Mouse (Mus musculus) lung, embryonic 14.5 days (tissue): ENCODE measurements at regions not wholly inside any gene's neighbourhood (a gene's known extent, or its start where the extent isn't known, plus 50 kb on each side); places are given as distances from the start of the nearest gene placed in this dataset.

Experiments used
- ATAC-seq: fragments of 200-750 bp; cut with Nextera tagmentation; 2 replicates; pipeline ENCODE4 v1.8.0; 2017; ENCODE audit warnings: mild to moderate bottlenecking, moderate TSS enrichment, moderate library complexity; ENCODE audit not compliant: insufficient read depth
- DNase-seq: peaks from one replicate; pipeline ENCODE4 v3.0.0-alpha.2; 2015
- H3K27ac ChIP-seq: fragments of 300-500 bp; sonication (generic); 2 replicates; pipeline ENCODE4 v1.5.1; 2014; ENCODE audit warnings: low read depth, mild to moderate bottlenecking, moderate library complexity
- H3K27me3 ChIP-seq: fragments of 300-500 bp; sonication (generic); 2 replicates; pipeline ENCODE4 v1.6.1; 2014; ENCODE audit warnings: low read length, control low read depth; ENCODE audit not compliant: insufficient read depth
- H3K36me3 ChIP-seq: fragments of 300-500 bp; sonication (generic); 2 replicates; pipeline ENCODE4 v1.6.1; 2014; ENCODE audit warnings: control low read depth; ENCODE audit not compliant: insufficient read depth
- H3K4me1 ChIP-seq: fragments of 300-500 bp; sonication (generic); 2 replicates; pipeline ENCODE4 v1.6.1; 2014; ENCODE audit warnings: antibody characterized with exemption, control low read depth; ENCODE audit not compliant: insufficient read depth
- H3K4me2 ChIP-seq: fragments of 300-500 bp; sonication (generic); 2 replicates; pipeline ENCODE4 v1.6.1; 2014; ENCODE audit warnings: mild to moderate bottlenecking
- H3K4me3 ChIP-seq: fragments of 300-500 bp; sonication (generic); 2 replicates; pipeline ENCODE4 v1.5.1; 2014; ENCODE audit warnings: low read depth, low read length
- H3K9ac ChIP-seq: fragments of 300-500 bp; sonication (generic); 2 replicates; pipeline ENCODE4 v1.6.1; 2014
- H3K9me3 ChIP-seq: fragments of 300-500 bp; sonication (generic); 2 replicates; pipeline ENCODE4 v1.6.1; 2016; ENCODE audit warnings: low read depth, low read length, control low read depth
- CTCF ChIP-seq: IDR thresholded peaks from 2 replicates; pipeline ENCODE4 v1.5.1; 2016; ENCODE audit warnings: antibody characterized with exemption, low read depth
- WGBS: fragments of 180-500 bp; shearing (Covaris S2); extraction: QIAGEN DNeasy Blood & Tissue Kit; methylation state at CpG from one replicate; pipeline ENCODE4 v1.1.7; 2014; 5-methylcytosine and 5-hydroxymethylcytosine counted together

DNA sequence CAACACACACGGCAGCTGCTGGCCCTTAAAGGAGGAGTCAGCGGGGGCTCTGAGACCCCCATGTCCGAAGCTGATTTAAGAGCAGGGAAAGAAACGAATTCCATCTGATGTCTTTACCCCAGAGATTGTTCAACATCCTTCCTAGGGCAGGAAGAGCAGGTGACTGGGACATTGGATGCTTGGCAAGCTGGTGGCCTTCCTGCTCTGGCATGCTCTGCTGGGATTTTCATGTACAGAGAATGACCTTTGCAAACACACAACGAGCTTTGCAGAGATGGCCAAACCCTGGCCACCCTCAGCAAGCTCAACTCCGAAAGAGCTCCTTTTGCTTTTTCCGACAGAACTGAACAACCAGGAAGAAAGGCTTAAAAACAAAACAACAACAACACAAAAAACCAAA lies 194.7 kb upstream of the Map3k1 start:
- no peak overlapping the region for H3K4me3 ChIP-seq
- H3K27ac ChIP-seq: peak overlapping the region; percentile 85; the same call in 1 of the 2 replicates
- H3K27me3 ChIP-seq: no peaks in the 10 kb centered on the region
- no peaks in the 10 kb centered on the region for H3K36me3 ChIP-seq
- peaks cover 38% of the 10 kb centered on the region for H3K4me1 ChIP-seq
- no peak overlapping the region for H3K9ac ChIP-seq
- DNase-seq (no peak), ATAC-seq (no peak)
- no peak for TF ChIP-seq CTCF
- H3K9me3 ChIP-seq: no peaks in the 10 kb centered on the region
- no peak overlapping the region for H3K4me2 ChIP-seq
- 37% methylated on average over 7 of the region's 7 CpGs for WGBS

DNA sequence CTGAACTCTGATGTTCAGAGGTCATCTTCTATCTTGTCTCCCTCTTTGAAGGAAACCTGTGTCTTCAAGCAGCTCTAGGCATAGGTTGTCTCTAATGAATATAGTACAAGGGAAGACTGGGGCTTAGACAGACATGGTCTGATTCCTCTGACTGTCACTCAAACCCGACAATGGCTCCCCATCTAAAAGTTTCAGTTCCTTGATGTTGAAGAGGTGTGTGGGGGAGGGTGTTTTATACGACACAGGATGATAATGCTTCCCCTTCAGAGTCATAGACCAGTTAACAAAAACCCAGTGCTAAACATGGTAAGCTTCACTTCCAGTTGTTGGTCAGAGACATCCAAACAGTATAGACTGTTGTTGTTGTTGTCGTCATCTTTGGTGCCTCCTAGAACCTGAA lies 195.3 kb upstream of the Map3k1 start:
- WGBS: 95% methylated on average over 3 of the region's 3 CpGs
- Histone ChIP-seq H3K4me3 (no peak overlapping the region), H3K4me2 (no peak overlapping the region), H3K9ac (no peak overlapping the region), H3K9me3 (0 out of 2 replicates have a peak, but pooled peaks cover 2% of the 10 kb centered on the region), H3K36me3 (no peaks in the 10 kb centered on the region), H3K27me3 (no peaks in the 10 kb centered on the region), H3K27ac (no peak overlapping the region), H3K4me1 (peaks cover 35% of the 10 kb centered on the region)
- no peak for DNase-seq
- TF ChIP-seq CTCF: no peak
- ATAC-seq: no peak

DNA sequence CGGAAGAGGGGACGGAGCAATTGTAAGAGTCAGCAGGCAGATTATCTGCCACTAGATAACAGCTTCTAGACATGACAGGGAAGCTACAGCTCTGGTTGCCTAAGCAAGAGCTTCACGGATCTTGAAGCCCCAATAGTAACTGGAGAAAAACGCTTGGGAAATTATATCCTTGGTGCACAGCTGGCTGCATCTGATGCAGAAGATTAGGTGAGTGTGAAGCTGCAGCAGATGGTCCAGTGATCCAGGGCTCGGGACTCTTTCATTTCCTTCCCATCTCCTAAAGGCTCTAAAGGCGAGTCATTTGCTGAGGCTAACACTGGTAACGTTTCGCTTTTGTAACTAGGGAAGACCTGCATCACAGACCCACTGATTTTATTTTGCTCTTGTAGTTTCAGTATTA lies 196.6 kb upstream of the Map3k1 start:
- 50% methylated on average over 8 of the region's 8 CpGs for WGBS
- no peak overlapping the region for H3K4me2 ChIP-seq
- no peaks in the 10 kb centered on the region for H3K36me3 ChIP-seq
- DNase-seq: peak; percentile 78
- H3K9me3 ChIP-seq: peaks cover 6% of the 10 kb centered on the region; the same call in 1 of the 2 replicates
- H3K4me1 ChIP-seq: peaks cover 35% of the 10 kb centered on the region
- no peak for TF ChIP-seq CTCF
- no peak overlapping the region for H3K9ac ChIP-seq
- H3K27me3 ChIP-seq: no peaks in the 10 kb centered on the region
- peak overlapping the region; percentile 16; the same call in 1 of the 2 replicates for H3K27ac ChIP-seq
- no peak for ATAC-seq
- no peak overlapping the region for H3K4me3 ChIP-seq

DNA sequence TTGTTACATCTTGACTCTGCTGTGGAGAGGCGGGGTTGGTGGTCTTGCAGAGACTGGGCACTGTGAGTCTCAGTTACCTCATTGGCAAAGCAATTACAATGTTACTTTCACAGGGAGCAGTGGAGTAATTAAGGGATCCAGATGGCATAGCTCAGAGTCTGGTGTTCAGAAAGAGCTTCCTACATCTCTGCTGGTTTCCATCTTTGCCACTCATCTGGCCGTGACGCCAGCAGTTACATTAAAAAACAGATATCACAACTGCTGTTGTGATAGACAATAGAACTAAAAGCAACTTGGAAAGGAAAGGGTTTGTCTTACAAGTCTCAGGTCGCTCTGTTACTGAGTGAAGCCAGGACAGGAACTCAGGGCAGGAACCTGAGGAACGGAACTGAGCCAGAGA lies 200.0 kb upstream of the Map3k1 start:
- peak; percentile 60 for DNase-seq
- peaks cover 6% of the 10 kb centered on the region; the same call in 1 of the 2 replicates for H3K9me3 ChIP-seq
- peaks cover 10% of the 10 kb centered on the region for H3K4me1 ChIP-seq
- 85% methylated on average over 5 of the region's 5 CpGs for WGBS
- no peaks in the 10 kb centered on the region for H3K36me3 ChIP-seq
- no peak for TF ChIP-seq CTCF
- H3K27me3 ChIP-seq: no peaks in the 10 kb centered on the region
- no peak overlapping the region for H3K9ac ChIP-seq
- no peak overlapping the region for H3K27ac ChIP-seq
- ATAC-seq: no peak
- H3K4me2 ChIP-seq: no peak overlapping the region
- no peak overlapping the region for H3K4me3 ChIP-seq

DNA sequence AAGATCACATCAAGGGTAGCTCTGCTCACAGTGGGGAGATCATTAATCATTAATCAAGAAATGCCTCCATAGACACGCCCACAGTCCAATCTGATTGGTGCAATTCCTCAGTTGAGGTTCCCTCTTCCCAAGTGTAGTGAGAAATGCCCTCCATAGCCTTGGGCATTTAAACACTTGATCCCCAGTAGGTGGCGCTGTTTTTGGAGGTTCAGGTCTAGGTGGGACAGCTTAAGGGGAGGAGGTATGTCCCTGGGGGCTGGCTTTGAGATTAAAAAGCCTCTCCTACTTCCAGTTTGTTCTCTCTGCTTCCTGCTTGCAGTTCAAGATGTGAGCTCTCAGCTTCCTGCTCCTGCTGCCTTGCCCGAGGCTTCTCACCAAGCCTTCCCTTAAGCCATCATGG lies 200.5 kb upstream of the Map3k1 start:
- no peak overlapping the region for H3K4me2 ChIP-seq

DNA sequence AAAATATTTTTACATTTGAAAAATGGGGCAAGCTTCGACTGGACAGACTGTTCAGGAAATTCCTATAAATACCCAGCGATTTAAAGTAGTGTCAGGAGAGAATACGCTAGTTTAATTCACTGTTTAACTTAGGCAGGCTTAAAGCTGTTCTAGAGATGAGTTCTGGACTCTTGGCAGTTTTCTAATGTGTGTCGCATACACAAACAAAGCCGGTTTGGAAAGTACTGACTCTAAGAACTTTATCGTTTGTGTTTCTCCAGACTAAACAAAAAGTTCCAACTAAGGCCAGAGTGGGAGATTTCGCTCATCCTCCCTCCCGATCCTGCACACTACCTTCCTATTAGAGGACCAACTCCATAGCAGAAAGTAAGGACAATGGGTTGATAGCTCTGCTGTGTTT lies 201.7 kb upstream of the Map3k1 start:
- H3K4me3 ChIP-seq: no peak overlapping the region
- no peak for TF ChIP-seq CTCF
- 52% methylated on average over 8 of the region's 8 CpGs for WGBS
- H3K9ac ChIP-seq: no peak overlapping the region
- ATAC-seq (no peak), DNase-seq (peak; percentile 68)
- no peak overlapping the region for H3K4me2 ChIP-seq
- H3K27ac ChIP-seq: peak overlapping the region; percentile 58
- H3K27me3 ChIP-seq: no peaks in the 10 kb centered on the region
- H3K4me1 ChIP-seq: peaks cover 7% of the 10 kb centered on the region
- H3K9me3 ChIP-seq: peaks cover 6% of the 10 kb centered on the region; the same call in 1 of the 2 replicates
- no peaks in the 10 kb centered on the region for H3K36me3 ChIP-seq

More for the DNA sequence above, 200.5 kb upstream of the Map3k1 start:
- DNase-seq: no peak
- WGBS: 72% methylated on average over 3 of the region's 3 CpGs
- Histone ChIP-seq H3K9me3 (peaks cover 6% of the 10 kb centered on the region; the same call in 1 of the 2 replicates), H3K9ac (no peak overlapping the region), H3K36me3 (no peaks in the 10 kb centered on the region), H3K27ac (0 out of 2 replicates have a peak overlapping the region, but pooled peaks have one; percentile 27), H3K4me3 (no peak overlapping the region), H3K4me1 (peaks cover 7% of the 10 kb centered on the region), H3K27me3 (no peaks in the 10 kb centered on the region)
- peak; percentile 31; the same call in 1 of the 2 replicates for TF ChIP-seq CTCF
- ATAC-seq: no peak

DNA sequence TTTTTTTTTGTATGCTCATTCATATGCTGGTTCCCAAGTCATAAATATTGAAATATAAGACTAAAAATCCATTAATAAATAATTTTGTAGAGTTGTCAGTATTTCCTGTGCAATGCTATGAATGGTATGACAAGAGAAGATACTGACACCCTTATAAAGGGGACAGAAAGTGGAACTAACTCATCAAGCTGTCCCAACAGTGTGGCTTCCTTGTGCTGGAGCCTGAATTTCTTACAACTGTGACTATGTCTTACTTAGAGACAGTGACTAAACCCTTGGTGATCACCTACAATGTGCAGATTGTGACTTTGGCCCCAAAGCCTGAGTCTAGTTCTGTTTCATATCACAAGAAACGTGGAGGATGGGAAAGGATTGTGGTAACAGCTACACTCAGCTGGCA lies 203.8 kb upstream of the Map3k1 start:
- no peak for TF ChIP-seq CTCF
- Histone ChIP-seq H3K9ac (no peak overlapping the region), H3K36me3 (no peaks in the 10 kb centered on the region), H3K27ac (no peak overlapping the region), H3K4me2 (no peak overlapping the region), H3K4me3 (no peak overlapping the region), H3K27me3 (no peaks in the 10 kb centered on the region), H3K9me3 (peaks cover 6% of the 10 kb centered on the region; the same call in 1 of the 2 replicates), H3K4me1 (no peaks in the 10 kb centered on the region; the same call in 1 of the 2 replicates)
- DNase-seq: no peak
- ATAC-seq: no peak
- 45% methylated on average over 1 of the region's 1 CpGs for WGBS
